Mouse (Mus musculus) cerebellum, postnatal 4 days (tissue): ENCODE data around the gene Pdzd4.

ENCODE experiments used
- DNase-seq, 2 experiments: peaks; one replicate each; pipeline ENCODE4 v3.0.0; 2022; ENCODE audit warnings: low spot score in 2 of 2, mixed read lengths in 1 of 2

The Pdzd4 gene

DNA sequence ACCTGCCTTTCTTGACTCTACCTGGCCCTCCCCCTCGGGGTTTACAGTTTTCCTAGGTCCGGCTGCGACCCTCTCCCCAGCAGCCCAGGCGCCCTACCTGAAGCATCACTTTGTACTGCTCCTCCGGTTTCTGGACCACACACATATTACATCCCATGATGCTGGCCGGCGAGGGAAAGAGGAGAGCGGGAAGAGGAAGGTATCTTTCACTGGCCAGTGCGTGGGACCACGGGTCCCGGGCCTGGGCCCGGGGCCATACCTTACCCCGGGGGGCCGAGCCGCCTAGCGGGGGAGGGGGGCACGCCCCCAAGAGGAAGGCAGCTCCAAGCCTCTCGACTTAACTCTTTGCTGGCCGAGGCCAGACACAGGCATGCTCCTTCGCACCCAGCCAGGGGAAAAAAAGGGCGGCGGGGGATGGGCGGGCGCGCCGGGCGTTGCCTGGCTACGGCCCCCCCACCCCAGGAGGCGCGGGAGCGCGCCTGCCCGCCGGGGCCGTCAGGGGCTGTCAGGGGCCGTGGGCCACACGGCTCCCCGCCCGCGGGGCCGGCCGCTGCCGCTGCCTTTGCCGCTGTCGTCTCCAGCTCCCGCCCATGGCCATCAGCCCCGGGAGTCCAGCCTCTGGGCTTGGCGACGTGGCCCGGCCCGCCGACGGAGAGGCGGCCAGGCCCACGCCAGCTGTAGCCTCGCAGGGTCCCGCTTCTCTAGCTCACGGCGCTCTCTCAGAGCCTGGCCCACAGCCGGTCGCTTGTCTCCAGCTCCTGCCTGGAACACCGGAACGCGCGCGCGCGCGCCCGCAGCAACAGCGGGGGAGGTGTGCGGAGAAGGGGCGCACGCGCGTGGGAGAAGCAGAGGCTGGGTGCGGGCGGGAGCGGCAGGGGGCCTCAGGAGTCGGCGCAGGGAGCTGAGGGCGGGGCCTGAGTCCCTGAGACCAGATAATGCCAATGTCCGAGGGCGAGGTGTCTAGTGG lies at the start of gene Pdzd4:
TSS of gene Pdzd4 (minus strand) at position 785 of the 967 bp plus-strand sequence.
- DNase-seq = peak; percentile 36 to 56

DNA sequence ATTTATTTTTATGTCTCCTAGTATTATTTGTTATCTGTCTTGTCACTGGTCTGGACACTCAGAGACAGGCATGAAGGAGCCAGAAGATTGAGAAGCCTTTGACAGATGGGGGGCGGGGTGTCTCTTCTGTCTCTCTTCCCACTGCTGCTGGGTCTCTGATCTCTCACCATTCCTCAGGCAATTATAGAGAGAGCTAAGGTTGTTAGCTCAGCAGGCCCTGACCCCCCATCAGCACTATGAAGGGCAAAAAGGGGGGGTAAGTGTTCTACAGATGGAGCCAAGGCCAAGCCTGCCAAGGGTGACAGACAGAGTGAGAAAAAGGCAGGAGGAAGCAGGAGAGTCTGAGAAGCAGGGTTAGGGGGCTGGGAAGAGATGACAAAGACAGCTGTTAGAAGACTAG lies 47.2 kb upstream of the Pdzd4 start:
- no peak for DNase-seq

DNA sequence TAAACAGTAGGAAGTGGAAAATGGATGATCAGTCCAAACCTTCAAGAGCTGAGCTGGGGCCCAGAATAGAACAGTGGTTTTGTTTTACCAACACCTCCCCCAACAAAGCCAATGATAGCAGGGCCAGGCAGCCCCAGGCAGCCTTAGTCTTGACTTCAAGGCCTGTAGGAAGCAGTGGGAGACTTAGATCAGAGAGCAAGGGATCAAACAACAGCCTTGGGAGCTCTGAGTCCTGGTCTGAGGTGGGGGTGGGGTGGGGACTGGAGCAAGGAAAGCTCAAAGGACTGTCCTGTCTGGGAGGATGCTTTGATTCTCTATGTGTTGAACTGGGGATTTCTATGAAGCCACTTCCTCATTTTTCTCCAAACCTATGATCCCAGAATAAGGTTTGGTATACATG lies 46.7 kb upstream of the Pdzd4 start:
- no peak for DNase-seq

DNA sequence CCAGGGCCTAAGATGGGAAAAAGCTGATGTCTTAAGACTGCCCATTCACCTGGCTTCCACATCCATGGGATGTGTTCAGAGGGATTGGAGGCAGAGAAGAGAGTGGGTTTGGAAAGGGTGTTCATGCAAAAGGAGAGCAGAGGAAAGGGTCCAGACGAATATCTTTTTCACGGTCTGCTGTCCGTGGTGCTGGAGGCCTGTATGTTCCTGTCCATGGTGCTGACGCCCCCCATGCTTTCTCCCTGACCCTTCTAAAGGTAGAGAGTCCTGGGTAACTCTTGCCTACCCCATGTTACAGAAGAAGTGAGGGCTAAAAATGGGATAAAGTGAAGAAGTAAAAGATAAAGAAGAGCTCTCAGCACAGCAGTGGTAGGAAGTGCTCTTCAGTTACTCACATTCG lies 44.6 kb upstream of the Pdzd4 start:
- no peak for DNase-seq

DNA sequence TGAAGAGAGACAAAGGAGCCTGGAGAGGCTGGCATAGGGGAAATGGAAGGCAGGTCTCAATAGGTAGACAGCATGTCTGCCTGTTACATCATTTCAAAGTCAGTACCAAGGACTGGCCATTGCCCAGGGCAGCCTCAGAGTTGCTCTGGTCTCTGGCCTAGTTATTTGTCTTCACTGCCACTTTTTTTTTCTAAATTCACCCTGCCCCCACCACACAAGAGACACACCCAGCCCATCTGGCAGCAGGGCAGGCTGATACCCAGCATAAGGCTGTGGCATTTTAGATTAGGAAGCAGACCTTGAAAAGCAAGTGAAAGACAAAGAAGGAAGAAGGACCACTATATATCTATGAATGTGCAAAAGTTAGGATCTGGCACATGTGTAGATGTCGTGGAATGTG lies 43.1 kb upstream of the Pdzd4 start:
- DNase-seq = no peak

GRCm38 (mm10) chrX:73867256-73867655 lies 42.5 kb upstream of the Pdzd4 start:
- peak in 1 of 2 experiments; percentile 29 for DNase-seq

- no peak for DNase-seq
Measured at GRCm38 (mm10) chrX:73864692-73865091, 39.9 kb upstream of the Pdzd4 start.

DNA sequence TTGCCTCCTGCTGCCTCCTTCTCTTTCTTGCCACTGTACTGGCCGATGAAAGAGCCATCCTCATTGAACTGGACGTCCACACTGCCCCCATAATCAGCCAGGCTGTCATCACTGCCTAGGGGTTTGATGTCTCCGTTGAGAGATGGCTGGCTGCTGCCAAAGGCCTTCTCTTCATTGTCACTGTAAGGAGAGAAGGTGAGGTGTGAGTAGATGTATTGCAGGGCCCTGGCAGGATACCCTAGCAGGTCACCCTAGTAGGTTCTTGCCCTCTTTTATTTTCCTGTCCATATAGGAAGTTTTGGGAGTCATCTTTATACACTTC lies 30.3 kb upstream of the Pdzd4 start:
- no peak for DNase-seq

- no peak for DNase-seq
Measured at GRCm38 (mm10) chrX:73854326-73855086, 29.7 kb upstream of the Pdzd4 start.

- no peak for DNase-seq
Measured at GRCm38 (mm10) chrX:73836691-73837090, 11.9 kb upstream of the Pdzd4 start.

DNA sequence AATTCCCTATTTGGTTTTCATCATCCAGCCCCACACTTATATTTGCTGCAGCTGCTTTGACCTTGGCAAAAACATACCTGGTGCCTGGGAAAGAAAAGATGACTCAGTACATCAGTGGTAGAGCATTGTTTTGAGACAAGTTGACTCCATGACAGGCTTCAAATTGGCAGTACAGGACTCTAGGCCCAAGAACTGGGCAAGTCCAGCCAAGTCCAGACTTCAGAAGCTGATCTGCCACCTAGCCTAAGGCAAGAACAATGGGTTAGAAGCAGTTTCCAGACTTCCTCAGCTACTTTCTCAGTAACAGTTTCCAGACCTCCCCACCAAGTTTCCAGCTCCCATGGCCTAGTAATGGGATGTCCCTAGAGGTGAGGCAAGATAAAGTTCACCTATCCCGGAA lies 11.0 kb upstream of the Pdzd4 start:
- no peak for DNase-seq

- DNase-seq = no peak
Measured at GRCm38 (mm10) chrX:73823747-73824146, 1.0 kb downstream of the Pdzd4 start.

GRCm38 (mm10) chrX:73816596-73817314 lies 8.0 kb downstream of the Pdzd4 start:
- DNase-seq = no peak

DNA sequence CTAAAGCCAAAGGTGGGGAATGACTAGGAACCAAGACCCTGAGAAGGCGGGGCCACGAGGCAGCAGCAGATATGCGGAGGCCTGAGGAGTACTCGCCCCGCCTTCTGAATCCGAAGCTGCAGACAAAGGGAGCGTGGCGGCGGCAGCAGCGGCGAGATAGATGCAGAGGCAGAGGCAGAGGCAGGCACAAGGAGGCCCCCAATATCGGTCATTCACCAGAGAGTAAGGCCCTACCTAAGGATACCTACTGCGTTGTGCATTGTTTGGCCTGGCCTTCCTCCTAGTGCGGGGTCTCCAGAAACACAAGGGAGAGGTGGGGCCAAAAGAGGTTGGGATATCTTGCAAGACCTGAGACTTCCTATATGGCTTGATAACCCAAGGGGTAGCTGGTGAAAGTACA lies 9.7 kb downstream of the Pdzd4 start:
- DNase-seq = no peak

GRCm38 (mm10) chrX:73805814-73806213 lies 19.0 kb downstream of the Pdzd4 start:
- DNase-seq = no peak

GRCm38 (mm10) chrX:73798502-73798901 lies 26.3 kb downstream of the Pdzd4 start:
- DNase-seq = peak in 1 of 2 experiments; percentile 69

- no peak for DNase-seq
Measured at GRCm38 (mm10) chrX:73797511-73797910, 27.3 kb downstream of the Pdzd4 start.

DNA sequence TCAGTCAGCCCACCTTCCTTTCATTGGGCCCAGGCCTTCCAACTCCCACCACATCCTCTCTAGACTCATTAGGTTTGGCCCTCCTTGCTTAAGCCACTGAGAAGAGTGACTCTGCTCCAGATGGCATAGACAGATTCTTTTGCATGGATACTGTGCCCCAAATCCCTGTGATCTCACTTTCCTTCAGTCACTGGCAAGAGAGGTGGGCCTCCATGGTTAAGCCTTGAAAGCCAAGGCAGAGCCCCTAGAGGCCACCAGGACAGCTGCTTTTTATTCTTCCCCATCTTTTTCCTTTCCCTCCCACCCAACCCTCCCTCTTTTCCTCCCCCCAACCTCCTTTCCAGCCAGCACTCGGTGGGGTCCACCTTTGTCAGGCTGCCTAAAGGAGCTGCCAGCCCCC lies 31.3 kb downstream of the Pdzd4 start:
- DNase-seq = no peak

DNA sequence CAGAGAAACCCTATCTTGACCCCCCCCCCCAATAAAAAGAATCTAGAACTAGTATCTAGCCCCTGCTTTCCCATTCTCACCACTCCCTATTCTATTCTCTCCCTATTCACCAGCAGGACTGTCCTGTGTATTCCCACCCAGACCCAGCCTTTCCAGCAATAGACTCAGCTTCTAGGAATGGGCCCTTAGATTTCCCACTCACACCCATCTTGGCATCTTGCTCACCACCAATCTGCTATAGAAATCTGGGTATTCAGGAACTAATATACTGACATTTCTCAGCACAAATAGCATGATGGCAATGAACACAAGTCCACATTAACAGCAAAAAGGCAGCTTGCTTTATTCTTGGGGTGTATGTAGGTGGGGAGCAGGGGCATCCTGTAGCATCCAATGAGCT lies 31.7 kb downstream of the Pdzd4 start:
- DNase-seq = no peak

- DNase-seq = no peak
Measured at GRCm38 (mm10) chrX:73788501-73788900, 36.3 kb downstream of the Pdzd4 start.

DNA sequence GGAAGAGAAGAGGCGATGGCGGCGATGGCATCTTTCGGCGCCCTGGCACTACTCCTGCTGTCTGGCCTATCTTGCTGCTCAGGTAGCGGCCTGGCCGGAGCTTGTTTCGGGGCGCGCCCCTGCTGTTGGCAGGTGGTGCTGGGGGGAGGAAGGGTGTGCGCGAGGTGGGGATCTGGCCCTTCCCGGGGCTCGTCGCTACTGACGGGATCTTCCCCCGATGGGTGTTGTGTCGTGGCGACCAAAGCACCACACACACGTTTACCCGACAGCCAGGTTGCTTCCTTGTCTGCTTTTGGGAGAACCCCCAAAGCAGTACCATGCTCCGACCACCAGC lies 37.6 kb downstream of the Pdzd4 start:
- DNase-seq = no peak
